Mouse (Mus musculus): ENCODE results near the gene Lpin2.

Gene Lpin2

GRCm38 (mm10) chr17:71263136-71263535, 80.8 kb downstream of the Lpin2 start:
- DNase-seq (ENCODE audit: low read depth, low spot score), result no peak

- DNase-seq (ENCODE audit: low read depth, low spot score), result no peak
These were observed 82.4 kb downstream of the Lpin2 start for GRCm38 (mm10) chr17:71264739-71265138.

GRCm38 (mm10) chr17:71265336-71266051, 83.1 kb downstream of the Lpin2 start:
- no peak for DNase-seq (ENCODE audit: low read depth, low spot score)

GRCm38 (mm10) chr17:71267374-71267773, 85.0 kb downstream of the Lpin2 start:
- DNase-seq (ENCODE audit: low read depth, low spot score), result no peak

GRCm38 (mm10) chr17:71268152-71268551, 85.8 kb downstream of the Lpin2 start:
- DNase-seq (ENCODE audit: low read depth, low spot score), result no peak

- DNase-seq (ENCODE audit: low read depth, low spot score), result no peak
These were observed 86.2 kb downstream of the Lpin2 start for GRCm38 (mm10) chr17:71268599-71268998.

GRCm38 (mm10) chr17:71273901-71274300, 91.5 kb downstream of the Lpin2 start:
- DNase-seq (ENCODE audit: low read depth, low spot score), result no peak

- no peak for DNase-seq (ENCODE audit: low read depth, low spot score)
These were observed 94.4 kb downstream of the Lpin2 start for GRCm38 (mm10) chr17:71276771-71277170.

GRCm38 (mm10) chr17:71277701-71278491, 95.5 kb downstream of the Lpin2 start:
- DNase-seq (ENCODE audit: low read depth, low spot score), result no peak

- no peak for DNase-seq (ENCODE audit: low read depth, low spot score)
These were observed 100.4 kb downstream of the Lpin2 start for GRCm38 (mm10) chr17:71282716-71283115.

- DNase-seq (ENCODE audit: low read depth, low spot score), result no peak
These were observed 100.9 kb downstream of the Lpin2 start for GRCm38 (mm10) chr17:71283237-71283636.

GRCm38 (mm10) chr17:71284890-71285289, 102.5 kb downstream of the Lpin2 start:
- DNase-seq (ENCODE audit: low read depth, low spot score), result no peak

GRCm38 (mm10) chr17:71285929-71286328, 103.6 kb downstream of the Lpin2 start:
- DNase-seq (ENCODE audit: low read depth, low spot score), result no peak

GRCm38 (mm10) chr17:71287586-71287985, 105.2 kb downstream of the Lpin2 start:
- no peak for DNase-seq (ENCODE audit: low read depth, low spot score)

- peak; percentile 5 for DNase-seq (ENCODE audit: low read depth, low spot score)
These were observed 105.9 kb downstream of the Lpin2 start for GRCm38 (mm10) chr17:71288145-71288758.

- DNase-seq (ENCODE audit: low read depth, low spot score), result no peak
These were observed 106.6 kb downstream of the Lpin2 start for GRCm38 (mm10) chr17:71288808-71289548.

GRCm38 (mm10) chr17:71289572-71290176, 107.3 kb downstream of the Lpin2 start:
- DNase-seq (ENCODE audit: low read depth, low spot score), result no peak

GRCm38 (mm10) chr17:71290486-71291410, 108.4 kb downstream of the Lpin2 start:
- DNase-seq (ENCODE audit: low read depth, low spot score), result no peak

- no peak for DNase-seq (ENCODE audit: low read depth, low spot score)
These were observed 109.6 kb downstream of the Lpin2 start for GRCm38 (mm10) chr17:71291897-71292420.

GRCm38 (mm10) chr17:71292897-71293296, 110.5 kb downstream of the Lpin2 start:
- no peak for DNase-seq (ENCODE audit: low read depth, low spot score)

Data from CD4-positive, CD25-positive, alpha-beta regulatory T cell, adult 2 months (primary cell).